Mouse (Mus musculus) hindbrain, postnatal 0 days (tissue): ENCODE results near the gene Sesn2. TPM values are rescaled to one million over a fixed set of nuclear protein-coding genes. Genes with fewer than 3 reads are reported as not detected.
"Not testable (repeated sequence)": the region's sequence is repeated elsewhere in the genome, so short reads cannot be mapped to it uniquely, and the experiment has no call there.

Source experiments
- ATAC-seq: fragments of 200-750 bp; cut with Nextera tagmentation; 2 replicates; pipeline ENCODE4 v1.8.0; 2017; ENCODE audit warnings: mild to moderate bottlenecking, moderate TSS enrichment, moderate library complexity
- DNase-seq: peaks from one replicate; pipeline ENCODE4 v3.0.0-alpha.2; 2015; ENCODE audit warnings: low spot score
- H3K27ac ChIP-seq: fragments of 300-500 bp; sonication (generic); 2 replicates; pipeline ENCODE4 v1.5.1; 2014; ENCODE audit warnings: mild to moderate bottlenecking
- H3K27me3 ChIP-seq: fragments of 300-500 bp; sonication (generic); 2 replicates; pipeline ENCODE4 v1.6.1; 2014; ENCODE audit warnings: low read length, mixed read lengths; ENCODE audit not compliant: insufficient read depth
- H3K36me3 ChIP-seq: fragments of 300-500 bp; sonication (generic); 2 replicates; pipeline ENCODE4 v1.6.1; 2014; ENCODE audit warnings: low read length, mixed read lengths; ENCODE audit not compliant: insufficient read depth
- H3K4me1 ChIP-seq: fragments of 300-500 bp; sonication (generic); 2 replicates; pipeline ENCODE4 v1.6.1; 2014; ENCODE audit warnings: antibody characterized with exemption, low read length, mixed read lengths; ENCODE audit not compliant: insufficient read depth
- H3K4me2 ChIP-seq: fragments of 300-500 bp; sonication (generic); 2 replicates; pipeline ENCODE4 v1.6.1; 2014; ENCODE audit warnings: low read depth, mild to moderate bottlenecking, low read length, moderate library complexity, mixed read lengths
- H3K4me3 ChIP-seq: fragments of 300-500 bp; sonication (generic); 2 replicates; pipeline ENCODE4 v1.5.1; 2014; ENCODE audit warnings: low read length
- H3K9ac ChIP-seq: fragments of 300-500 bp; sonication (generic); replicated peaks from 2 replicates; pipeline ENCODE4 v1.6.1; 2014; ENCODE audit warnings: mild to moderate bottlenecking, low read length, moderate library complexity, mixed read lengths
- H3K9me3 ChIP-seq: fragments of 300-500 bp; sonication (generic); 2 replicates; pipeline ENCODE4 v1.6.1; 2016; ENCODE audit warnings: low read length, mixed read lengths
- CTCF ChIP-seq: IDR thresholded peaks from 2 replicates; pipeline ENCODE4 v1.5.1; 2016; ENCODE audit warnings: antibody characterized with exemption, control low read depth, low read depth
- WGBS: fragments of 180-500 bp; shearing (Covaris S2); extraction: QIAGEN DNeasy Blood & Tissue Kit; methylation state at CpG from one replicate; pipeline ENCODE4 v1.1.7; 2014; 5-methylcytosine and 5-hydroxymethylcytosine counted together
- polyA plus RNA-seq: library from polyadenylated mRNA; unstranded; fragments of >200 nt; fragmentation: Nextera tagmentation; extraction: Ambion mirVana; gene quantifications from 2 replicates; pipeline ENCODE4 v1.2.1, GENCODE M21; 2015
- total RNA-seq: library from RNA; depleted of rRNA; stranded (reverse); fragments of >200 nt; gene quantifications from 2 replicates; pipeline ENCODE4 v1.2.3, GENCODE M21; 2014; rRNA removed

The Sesn2 gene
- total RNA-seq (22.8 and 25.7 TPM in 2 replicates), polyA plus RNA-seq (18.3 and 19.9 TPM in 2 replicates)

DNA sequence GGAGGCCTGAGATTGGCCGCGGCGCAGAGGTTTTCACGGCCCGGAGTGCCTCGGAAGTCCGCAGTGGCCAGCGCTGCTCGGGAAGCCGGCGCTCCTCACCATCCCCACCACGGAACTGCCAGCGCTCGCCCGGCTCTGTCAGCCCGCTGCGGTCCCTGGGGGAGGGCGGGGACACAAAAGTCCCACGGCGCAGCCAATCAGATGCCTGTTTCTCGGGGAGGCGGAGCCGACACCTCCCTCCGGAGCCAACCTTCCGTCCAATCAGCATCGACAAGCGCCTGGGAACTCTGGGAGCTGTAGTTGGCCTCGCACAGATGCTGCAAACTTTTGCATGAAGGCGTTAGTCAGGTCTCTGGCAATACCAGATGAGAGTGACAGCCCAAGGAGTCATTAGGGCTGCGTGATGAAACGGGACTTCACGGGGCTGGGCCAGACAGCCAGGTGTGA is at the start of gene Sesn2:
Gene Sesn2, minus strand, starts transcription at position 150 of the 447 bp plus-strand sequence.
- no peak for TF ChIP-seq CTCF
- peak within 1 kb of the TSS; percentile 77 for H3K4me2 ChIP-seq
- H3K9ac ChIP-seq: peak within 1 kb of the TSS; percentile 70
- no peaks in the 10 kb centered on the region for H3K9me3 ChIP-seq
- no peaks in the 10 kb centered on the region for H3K27me3 ChIP-seq
- 0 out of 2 replicates have a peak, but pooled peaks cover 4% of the 10 kb centered on the region for H3K4me1 ChIP-seq
- H3K4me3 ChIP-seq: peak within 1 kb of the TSS; percentile 91
- no peaks in the 10 kb centered on the region for H3K36me3 ChIP-seq
- 0% methylated on average over 30 of the region's 32 CpGs for WGBS
- peak within 1 kb of the TSS; percentile 81 for H3K27ac ChIP-seq
- DNase-seq (peak; percentile 100), ATAC-seq (peak; percentile 93)

DNA sequence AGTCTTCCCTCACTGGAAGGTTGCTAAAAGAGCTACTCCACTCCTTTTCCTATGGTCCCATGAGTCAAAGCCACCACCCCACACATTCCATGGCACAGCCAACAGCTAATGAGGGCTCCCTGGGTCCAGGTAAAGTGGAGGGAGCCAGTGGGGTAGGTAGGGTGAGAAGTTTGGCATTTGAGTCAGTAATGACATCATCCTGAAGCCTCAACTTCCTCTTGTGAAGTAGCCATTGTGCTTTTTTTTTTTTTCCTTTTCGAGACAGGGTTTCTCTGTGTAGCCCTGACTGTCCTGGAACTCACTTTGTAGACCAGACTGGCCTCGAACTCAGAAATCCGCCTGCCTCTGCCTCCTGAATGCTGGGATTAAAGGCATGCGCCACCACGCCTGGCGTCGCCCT is 45.2 kb upstream of the Sesn2 start:
- not testable (repeated sequence) for H3K27me3 ChIP-seq, DNase-seq, H3K9ac ChIP-seq, H3K4me1 ChIP-seq, H3K4me2 ChIP-seq, ATAC-seq, H3K9me3 ChIP-seq, H3K4me3 ChIP-seq, H3K27ac ChIP-seq
- WGBS: 96% methylated on average over 7 of the region's 7 CpGs
- H3K36me3 ChIP-seq: peaks cover 30% of the 10 kb centered on the region

DNA sequence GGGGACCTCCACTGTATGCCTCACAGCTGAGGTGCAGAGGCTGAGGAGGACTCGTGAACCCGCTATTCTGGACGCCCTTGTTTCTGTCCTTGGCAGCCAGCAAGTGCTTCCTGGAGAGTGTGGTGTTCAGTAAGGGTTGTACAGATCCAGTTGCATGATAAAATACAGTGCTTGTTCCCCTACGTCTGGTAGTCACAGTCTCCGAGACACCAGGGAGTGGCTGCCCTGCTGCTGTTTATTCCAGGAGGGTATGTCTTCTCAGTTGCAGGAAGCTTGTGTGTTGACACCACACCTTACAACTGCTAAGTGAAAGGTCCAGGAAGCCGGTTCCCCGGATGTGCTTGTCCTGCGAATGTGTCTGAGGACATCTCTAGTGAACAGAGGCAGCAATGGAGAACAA is 44.4 kb upstream of the Sesn2 start:
- ATAC-seq: no peak

DNA sequence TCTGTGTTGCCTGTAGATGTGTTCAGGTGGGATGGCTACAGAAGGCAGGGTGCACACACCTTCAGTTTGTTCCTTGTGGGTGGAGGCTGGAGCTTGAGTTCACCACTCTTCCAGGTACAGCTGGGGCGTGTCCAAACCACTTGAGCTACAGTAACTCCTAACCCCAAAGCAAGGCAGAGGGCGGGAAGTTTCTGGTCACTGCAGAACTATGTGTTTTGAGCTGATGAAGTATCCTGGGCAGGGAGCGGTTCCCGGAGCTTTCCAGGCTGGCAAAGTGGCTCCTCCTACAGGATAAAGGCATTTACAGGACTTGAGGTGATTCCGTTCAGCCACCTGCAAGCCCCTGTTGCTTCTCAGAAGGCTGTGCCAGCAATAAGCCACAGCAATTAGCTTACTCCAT is 43.9 kb upstream of the Sesn2 start:
- no peak for ATAC-seq
- peak; percentile 18 for TF ChIP-seq CTCF

More for the DNA sequence above, 44.4 kb upstream of the Sesn2 start:
- H3K27me3 ChIP-seq: no peaks in the 10 kb centered on the region
- no peak for DNase-seq
- H3K9ac ChIP-seq: no peak overlapping the region
- no peaks in the 10 kb centered on the region for H3K4me1 ChIP-seq
- no peak overlapping the region for H3K4me3 ChIP-seq
- H3K36me3 ChIP-seq: peaks cover 35% of the 10 kb centered on the region
- no peak for TF ChIP-seq CTCF
- H3K9me3 ChIP-seq: no peaks in the 10 kb centered on the region
- no peak overlapping the region for H3K4me2 ChIP-seq
- H3K27ac ChIP-seq: no peak overlapping the region
- 81% methylated on average over 8 of the region's 8 CpGs for WGBS

DNA sequence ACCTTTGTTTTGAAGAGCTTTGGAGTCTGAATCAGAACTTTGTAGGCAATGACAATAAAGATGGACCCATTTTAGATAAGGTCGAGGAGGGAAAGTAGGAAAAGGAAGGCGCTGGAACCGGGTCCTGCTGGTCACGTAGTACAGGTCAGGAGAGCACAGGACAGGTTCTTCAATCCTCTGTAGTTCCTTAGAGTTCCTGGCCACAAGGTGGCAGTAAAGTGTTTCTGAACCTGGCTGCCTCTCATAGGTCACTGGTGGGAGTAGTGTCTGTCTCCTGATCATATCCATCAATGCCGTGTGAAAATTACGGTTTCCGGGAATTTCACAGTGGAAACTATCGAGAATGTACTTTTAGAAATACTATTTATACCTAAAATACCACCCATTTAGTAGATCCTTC is 35.5 kb upstream of the Sesn2 start:
- Histone ChIP-seq H3K4me1 (no peaks in the 10 kb centered on the region), H3K27me3 (no peaks in the 10 kb centered on the region), H3K4me2 (no peak overlapping the region), H3K9me3 (no peaks in the 10 kb centered on the region), H3K36me3 (peaks cover 64% of the 10 kb centered on the region), H3K27ac (no peak overlapping the region), H3K9ac (no peak overlapping the region), H3K4me3 (no peak overlapping the region)
- no peak for ATAC-seq
- TF ChIP-seq CTCF: peak; percentile 79
- WGBS: 46% methylated on average over 8 of the region's 8 CpGs
- peak; percentile 80 for DNase-seq

More for the DNA sequence above, 43.9 kb upstream of the Sesn2 start:
- Histone ChIP-seq H3K36me3 (peaks cover 39% of the 10 kb centered on the region), H3K4me1 (no peaks in the 10 kb centered on the region), H3K4me3 (no peak overlapping the region), H3K9ac (no peak overlapping the region), H3K4me2 (no peak overlapping the region), H3K27me3 (no peaks in the 10 kb centered on the region), H3K27ac (no peak overlapping the region), H3K9me3 (no peaks in the 10 kb centered on the region)
- no peak for DNase-seq
- WGBS: 64% methylated on average over 5 of the region's 5 CpGs

DNA sequence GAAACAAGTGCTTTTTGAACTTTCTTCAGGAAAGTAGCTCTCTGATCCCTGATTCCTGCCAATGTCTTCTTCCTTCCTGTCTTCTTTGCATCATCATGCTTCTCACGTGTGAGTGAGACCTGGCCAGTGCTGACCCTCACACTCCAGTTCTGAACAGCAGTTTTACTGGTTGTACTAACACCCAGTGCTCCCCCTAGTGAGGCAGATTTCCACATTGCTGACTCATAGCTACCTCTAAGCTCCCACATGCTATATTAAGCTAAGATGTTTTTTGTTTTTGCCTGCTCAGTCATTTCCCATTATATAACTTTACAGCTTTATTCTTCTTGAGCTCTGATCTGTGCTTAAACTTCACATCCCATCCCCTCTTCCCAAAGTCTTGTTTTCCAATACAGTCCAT is 32.4 kb upstream of the Sesn2 start:
- TF ChIP-seq CTCF: no peak
- Histone ChIP-seq H3K4me1 (no peaks in the 10 kb centered on the region), H3K4me3 (no peak overlapping the region), H3K9ac (no peak overlapping the region), H3K27ac (no peak overlapping the region), H3K4me2 (no peak overlapping the region), H3K36me3 (peaks cover 48% of the 10 kb centered on the region), H3K9me3 (no peaks in the 10 kb centered on the region), H3K27me3 (no peaks in the 10 kb centered on the region)
- ATAC-seq (no peak), DNase-seq (no peak)
- WGBS: 65% methylated on average over 1 of the region's 1 CpGs

DNA sequence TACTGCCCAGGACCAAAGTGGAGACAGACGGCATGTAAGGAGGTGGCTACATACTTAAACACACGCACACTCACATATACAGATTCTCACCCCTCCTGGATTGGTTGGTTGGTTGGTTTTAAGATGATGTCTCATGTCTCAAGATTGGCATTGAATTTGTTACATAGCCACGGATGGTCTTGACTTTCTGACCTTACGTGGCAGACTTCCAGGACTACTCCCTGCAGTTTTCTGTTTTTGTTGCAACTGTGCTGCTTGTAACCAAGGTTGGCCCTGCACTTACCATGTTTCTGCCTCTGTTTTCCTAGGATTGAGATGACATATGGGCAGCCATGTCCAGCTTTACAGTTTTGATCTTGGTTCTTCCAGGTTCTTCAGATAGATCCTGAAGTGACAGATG is 31.1 kb upstream of the Sesn2 start:
- no peak overlapping the region for H3K27ac ChIP-seq
- H3K4me2 ChIP-seq: no peak overlapping the region
- no peak for TF ChIP-seq CTCF
- DNase-seq: no peak
- H3K9me3 ChIP-seq: no peaks in the 10 kb centered on the region
- 87% methylated on average over 4 of the region's 4 CpGs for WGBS
- H3K36me3 ChIP-seq: peaks cover 42% of the 10 kb centered on the region
- H3K4me3 ChIP-seq: no peak overlapping the region
- H3K27me3 ChIP-seq: no peaks in the 10 kb centered on the region
- H3K9ac ChIP-seq: no peak overlapping the region
- H3K4me1 ChIP-seq: peaks cover 6% of the 10 kb centered on the region
- ATAC-seq: no peak
